Mouse (Mus musculus): ENCODE results near the gene Zdhhc14.

Gene Zdhhc14

DNA sequence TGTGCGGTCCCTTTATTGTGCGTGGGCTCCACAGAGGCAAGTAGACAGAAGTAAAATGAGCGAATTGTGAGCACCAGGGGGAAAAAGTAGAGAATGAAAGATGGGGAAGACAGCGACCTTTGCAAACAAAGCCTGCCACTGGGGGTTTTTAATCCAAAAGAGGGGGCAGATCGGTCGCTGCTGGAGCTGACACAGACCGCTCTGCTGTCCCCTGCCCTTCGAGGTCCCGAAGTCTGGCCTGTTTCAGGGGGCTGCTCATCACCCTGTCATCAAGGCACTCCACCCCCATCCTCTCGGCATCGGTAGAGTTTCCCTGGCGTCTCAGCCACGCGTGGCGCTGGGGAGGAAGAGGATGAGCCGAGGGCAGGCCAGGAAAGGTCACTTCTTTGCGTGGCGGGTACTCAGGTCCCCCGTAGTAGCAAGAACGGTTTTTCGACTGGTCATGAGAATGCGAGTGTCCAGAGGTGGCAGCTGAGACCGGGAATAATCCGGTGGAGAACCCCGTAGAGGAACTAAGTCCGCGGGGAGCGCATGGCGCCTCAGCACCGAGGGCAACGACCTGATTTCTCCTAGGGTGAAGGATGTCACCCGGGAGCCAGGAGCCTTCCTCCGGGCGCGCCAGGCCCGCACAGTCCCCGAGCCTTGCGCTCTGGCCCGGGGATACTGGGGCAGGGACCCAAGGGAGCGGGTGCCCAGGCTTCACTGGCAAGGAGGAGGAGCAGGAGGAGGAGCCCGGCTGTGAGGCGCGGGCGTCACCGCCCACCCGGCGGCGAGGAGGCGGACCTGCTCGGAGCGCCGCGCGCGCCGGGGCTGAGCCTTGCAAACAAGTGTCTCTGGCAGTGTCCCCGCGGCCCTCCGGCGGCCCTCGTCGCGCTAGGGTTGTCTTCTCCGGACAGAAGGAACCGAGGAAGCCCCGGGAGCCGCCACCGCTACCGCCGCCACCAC is at the start of gene Zdhhc14:
Zdhhc14 (plus strand) TSS at position 757 of the 945 bp plus-strand sequence.
- DNase-seq (ENCODE audit: low read depth) = peak; percentile 91

DNA sequence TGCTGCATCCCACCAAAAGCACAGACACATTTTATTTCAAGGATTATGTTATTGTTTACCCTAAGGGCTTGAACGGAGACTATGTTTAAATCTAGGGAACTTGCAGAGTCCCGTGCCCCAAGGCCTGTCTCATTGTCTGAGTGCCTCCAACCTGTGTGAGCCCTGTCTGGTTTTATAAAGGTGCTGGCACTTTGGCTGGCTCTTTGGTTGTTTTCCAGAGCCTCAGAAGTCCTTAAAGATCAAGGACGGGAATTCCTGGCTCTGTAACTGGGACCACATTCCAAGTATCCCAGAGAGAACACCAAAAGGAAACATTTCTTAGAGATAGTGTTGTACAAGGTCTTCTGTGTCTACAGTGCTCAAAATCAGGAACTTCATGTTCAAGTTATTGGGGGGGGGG is 49.1 kb upstream of the Zdhhc14 start:
- DNase-seq (ENCODE audit: low read depth) = no peak

DNA sequence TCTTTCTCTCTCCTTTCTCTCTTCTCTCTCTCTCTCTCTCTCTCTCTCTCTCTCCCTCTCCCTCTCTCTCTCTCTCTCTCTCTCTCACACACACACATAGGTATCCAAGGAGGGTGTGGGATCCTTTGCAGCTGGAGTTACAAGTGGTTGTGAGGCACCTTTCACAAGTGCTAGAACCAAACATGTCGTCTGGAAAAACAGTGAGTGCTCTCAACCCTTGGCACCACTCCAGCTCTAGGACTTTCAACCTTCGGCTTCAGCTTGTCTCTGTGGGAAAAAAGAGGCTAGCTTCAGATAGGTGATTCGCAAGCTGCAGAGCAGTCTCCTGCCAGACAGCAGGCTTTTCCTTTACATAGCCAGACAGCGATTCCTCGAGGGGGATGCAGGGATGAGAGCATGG is 48.6 kb upstream of the Zdhhc14 start:
- no peak for DNase-seq (ENCODE audit: low read depth)

DNA sequence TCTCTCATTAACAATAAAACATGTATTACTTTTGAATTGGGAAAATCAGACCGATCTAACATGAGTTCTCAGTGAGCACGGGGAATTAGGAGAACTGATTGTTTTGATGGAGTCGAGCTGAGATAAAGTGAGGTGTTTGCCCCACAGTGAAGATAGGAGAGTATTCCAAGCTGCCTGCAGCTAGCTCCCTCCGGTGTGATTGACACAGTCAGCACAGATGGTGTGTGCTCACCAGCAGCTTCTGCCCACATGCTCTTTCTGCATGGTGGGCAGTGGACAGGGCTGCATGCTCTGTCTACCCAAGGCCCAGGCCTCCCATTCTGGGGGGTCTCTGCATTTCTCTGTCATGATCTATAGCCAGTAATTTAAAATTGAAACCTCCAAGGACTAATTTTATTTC is 38.7 kb upstream of the Zdhhc14 start:
- DNase-seq (ENCODE audit: low read depth) = no peak

DNA sequence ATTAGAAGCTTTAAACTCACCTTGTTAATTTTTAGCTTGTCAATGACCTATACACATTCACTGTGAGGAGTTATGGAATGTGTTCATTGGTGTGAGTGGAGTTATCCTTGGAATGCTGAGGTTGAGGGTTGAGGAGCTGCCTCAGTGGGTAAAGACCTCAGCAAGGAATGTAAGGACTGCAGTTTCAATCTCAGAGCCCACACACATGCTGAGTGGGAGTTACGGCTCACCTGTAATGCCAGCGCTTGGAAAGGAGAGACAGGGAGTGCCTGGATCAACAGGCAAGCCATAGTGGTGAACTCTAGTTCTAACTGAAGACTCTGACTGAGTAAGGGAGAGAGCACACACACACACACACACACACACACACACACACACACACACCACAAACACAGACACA is 28.4 kb upstream of the Zdhhc14 start:
- no peak for DNase-seq (ENCODE audit: low read depth)

DNA sequence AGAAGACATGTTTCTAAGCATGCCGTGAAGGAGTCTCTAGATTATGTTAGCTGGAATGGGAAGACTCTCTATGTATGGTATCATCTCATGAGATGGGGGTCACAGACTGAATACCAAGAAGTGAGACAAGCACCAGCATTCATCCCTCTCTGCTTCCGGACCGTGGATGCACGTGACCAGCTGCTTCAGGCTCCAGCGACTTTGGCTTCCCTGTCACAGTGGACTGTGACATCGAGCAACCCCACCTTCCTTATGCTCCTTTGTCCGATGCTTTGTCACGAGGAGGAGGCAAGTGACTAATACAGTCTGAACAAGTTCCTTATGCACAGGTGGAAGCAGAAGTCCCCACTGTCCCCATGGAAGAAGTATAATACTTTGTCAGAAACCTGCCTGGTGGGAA is 25.6 kb upstream of the Zdhhc14 start:
- no peak for DNase-seq (ENCODE audit: low read depth)

DNA sequence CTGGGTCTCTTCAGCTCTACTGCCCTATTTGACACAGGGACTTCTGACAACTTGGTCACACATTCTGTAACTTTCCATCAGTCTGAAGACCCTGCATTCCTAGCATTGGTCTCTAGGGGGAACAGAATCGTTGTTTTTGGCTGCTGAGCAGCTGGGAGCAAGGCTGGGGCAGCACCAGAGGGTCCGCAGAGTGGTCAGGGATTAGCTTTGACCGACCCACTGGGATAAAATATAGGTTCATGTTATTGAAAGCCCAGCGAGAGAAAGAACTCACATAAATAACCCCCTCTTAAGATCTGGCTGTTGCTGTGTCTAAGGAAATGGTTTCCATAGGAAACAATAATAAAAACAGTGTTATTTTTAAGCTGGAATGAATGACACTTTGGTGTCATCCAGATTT is 25.2 kb upstream of the Zdhhc14 start:
- DNase-seq (ENCODE audit: low read depth) = no peak

DNA sequence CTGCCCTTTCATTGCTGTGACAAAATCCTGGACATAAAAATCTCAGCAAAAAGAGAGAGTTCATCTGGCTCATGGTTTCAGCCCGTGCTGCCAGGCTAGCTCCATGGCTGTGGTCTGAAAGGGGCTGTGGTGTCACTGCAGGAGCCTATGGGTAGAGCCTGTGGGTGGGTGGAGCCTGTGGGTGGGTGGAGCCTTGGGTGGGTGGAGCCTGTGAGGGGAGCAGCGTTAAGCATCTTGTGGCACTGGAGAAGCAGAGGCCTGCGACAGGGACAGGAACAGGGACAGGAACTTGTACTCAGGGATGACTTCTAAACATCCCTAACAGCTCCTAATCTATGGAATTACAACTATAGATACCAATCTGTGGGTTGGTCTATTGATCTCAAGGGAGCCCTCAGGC is 20.1 kb upstream of the Zdhhc14 start:
- no peak for DNase-seq (ENCODE audit: low read depth)

DNA sequence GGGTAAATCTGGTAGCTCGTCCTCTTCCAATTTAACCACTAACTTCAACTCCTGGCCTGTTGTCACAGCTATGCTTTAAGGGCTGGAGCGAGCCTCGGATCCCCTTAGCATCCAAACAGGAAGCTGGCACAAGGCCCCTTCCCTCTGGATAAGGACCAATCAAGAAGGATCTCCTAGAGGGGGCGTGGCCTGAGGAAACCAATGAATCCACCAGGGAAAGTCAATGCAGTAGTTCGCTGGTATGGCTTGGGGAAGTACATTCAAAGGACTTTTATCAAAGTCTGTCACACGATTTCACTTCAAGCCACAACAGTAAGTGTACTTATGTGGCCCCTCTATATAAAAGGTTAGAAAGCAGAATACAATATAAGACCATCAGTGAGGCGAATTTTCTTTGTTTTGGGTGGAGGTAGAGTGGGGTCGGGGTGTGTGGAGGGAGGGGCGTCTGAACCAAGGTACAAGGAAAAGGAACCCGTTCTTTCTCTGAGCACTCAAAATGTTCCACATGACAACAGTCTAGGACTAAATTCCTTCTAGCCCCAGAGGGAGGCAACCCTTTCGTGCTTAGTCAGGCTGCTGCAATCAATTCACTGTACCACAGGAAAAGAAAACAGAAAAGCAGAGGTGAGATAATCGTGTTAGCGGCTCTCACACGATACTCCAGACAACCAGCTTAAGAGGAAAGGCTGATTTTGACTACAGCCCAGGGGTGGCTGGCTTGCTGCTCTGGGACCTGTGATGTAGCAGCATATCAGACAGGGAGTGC is 16.2 kb upstream of the Zdhhc14 start:
- DNase-seq (ENCODE audit: low read depth) = no peak

DNA sequence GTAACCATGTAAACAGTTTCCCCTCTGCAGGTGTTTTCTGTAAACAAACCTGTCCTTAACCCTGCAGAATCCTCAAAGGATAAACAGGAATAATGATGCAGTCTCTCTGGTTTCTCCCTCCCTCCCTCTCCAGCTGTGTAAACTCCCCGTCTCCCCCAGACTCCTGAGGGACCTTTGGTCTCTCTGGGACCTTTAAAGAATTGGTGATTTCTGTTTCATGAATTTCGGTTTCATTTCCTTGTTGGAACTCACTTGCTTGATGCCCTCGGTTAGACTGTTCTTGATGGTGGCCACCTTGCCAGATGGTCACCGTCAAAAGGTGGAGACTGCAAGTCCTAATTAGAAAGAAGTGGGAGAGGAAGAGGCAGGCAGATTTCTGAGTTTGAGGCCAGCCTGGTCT is 8.9 kb upstream of the Zdhhc14 start:
- DNase-seq (ENCODE audit: low read depth) = no peak

DNA sequence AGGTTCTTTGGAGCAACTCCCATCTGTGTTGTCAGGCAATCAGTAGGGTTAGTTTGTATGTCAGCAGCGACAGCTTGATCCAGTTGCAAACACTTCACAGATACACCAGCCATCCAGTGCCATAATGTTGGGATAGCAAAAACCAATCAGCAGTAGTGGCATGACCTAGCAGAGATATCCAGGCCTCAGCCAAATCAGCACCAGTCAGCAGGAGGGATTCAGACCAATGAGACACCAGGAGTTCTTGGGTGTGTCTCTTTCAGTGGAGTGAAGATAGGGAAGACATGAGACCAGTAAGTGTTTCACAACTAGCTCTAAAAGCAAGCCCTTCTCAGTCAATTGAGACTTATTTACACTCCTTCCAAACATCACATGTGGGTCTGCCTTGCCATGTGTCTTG is 7.7 kb upstream of the Zdhhc14 start:
- DNase-seq (ENCODE audit: low read depth) = no peak

DNA sequence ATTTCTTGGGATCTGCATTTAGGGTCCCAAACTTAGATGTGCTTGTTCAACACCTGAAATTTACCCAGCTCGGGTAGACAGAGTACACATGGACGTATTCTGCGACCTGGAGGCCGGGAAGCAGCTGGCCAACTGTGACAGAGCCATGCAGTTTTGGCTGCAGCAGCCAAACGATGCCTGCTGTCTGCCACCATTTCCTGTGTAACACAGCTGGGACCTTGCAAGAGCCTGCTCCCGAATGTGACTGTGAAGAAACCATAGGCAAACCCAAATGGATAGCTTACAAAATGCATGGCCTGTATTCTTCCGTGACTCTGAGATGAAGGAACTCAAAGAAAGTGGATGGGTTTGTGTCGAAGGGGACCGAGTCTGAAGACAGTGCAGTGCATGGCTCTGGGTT is 4.2 kb upstream of the Zdhhc14 start:
- DNase-seq (ENCODE audit: low read depth) = peak; percentile 12

DNA sequence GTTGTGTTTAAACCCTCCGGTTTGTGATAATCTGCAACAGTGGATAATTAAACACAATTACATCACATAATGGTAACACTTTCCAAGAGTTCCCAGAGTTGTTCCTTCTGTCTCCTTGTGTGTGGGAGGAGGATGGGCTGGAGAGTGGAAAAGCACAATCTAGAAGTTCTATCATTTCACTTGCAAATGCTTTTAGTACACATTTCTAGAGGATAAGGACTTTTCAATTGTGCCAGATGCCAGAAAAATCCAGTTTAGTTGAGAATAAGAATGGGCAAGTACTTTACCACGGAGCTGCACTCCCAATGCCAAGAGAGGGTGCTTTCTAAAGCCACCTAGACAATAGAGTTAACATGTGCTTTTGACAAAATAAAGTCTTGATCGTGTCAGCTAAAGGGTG is 2.0 kb upstream of the Zdhhc14 start:
- DNase-seq (ENCODE audit: low read depth) = no peak

DNA sequence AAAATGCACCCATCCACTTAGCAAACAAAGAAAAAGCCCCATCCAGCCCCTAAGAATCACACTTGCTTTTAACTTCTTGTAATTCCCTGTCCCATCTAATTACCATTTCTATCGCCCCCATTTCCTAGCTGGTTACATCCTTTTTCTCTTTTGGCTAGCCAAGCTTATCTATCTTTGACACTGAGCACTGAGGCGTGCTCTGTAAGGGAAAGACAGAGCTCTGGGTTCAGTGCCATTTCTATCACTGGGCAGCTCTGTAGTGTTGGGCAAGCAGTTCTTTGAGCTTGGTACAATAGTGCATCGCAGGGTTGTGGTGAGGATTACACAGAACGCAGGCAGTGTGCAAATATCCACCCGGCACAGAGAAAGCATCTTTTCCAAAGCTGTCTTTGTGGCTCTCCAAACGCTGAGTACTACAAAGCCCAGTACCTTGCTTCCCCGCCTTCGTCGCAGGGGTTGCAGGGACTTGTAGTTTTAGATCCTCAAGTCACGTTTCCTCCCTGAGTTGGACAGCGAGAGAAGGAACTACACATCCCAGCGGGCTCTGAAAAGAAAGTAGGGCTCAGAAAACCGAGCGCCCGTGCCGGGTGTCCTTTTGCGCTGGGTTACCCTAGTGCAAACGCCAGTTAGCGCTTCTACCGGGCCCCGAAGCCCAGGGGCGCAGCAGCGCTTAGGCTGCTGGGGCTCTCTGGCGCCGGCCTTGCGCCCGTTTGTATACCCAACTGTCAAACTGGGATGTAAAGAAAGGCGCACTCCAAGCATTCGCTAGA is 1.1 kb upstream of the Zdhhc14 start:
- peak; percentile 93 for DNase-seq (ENCODE audit: low read depth)

DNA sequence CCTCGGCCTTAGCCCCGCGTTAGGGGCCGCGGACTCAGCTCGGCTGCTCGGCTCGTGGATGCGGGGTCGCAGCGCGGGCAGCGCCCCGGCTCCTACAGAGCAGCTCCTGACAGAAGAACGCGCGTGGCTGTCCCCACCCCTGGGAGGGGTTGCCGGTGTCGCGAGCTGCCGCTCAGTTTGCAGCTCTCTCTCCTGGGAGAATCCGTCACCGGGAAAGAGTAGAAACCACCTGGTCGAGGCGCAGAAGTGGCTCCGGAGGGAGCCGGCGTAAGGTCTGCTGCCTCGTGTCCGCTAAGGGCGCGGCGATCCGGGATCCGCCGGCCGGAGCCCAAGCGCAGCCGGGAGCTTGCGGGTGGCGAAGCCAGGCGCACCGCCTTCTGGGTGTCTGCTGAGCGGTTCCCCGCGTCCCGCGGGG is 396 bp downstream of the Zdhhc14 start:
- DNase-seq (ENCODE audit: low read depth) = no peak

DNA sequence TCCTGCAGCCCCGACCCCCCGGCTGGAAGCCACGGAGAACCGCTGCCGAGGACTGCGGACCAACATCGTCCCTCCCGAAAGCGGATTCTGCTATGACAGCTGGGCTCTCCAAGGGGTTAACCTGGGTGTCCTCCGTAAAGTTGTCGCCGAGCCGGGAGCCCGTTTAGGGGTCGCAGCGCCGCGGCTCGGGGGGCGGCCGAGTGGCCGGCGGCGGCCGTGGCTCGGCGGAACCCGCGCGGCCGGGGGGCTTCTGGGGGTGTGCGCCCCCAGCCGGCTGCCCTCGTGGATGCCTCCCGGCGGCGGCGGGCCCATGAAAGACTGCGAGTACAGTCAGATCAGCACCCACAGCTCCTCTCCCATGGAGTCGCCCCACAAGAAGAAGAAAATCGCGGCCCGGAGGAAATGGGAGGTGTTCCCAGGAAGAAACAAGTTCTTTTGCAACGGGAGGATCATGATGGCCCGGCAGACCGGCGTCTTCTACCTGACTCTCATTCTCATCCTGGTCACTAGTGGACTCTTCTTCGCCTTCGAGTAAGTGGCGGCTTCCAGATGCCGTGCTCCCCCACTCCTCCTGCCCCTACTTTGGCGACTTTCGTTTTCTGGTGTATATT is 909 bp downstream of the Zdhhc14 start:
- DNase-seq (ENCODE audit: low read depth) = peak; percentile 45

DNA sequence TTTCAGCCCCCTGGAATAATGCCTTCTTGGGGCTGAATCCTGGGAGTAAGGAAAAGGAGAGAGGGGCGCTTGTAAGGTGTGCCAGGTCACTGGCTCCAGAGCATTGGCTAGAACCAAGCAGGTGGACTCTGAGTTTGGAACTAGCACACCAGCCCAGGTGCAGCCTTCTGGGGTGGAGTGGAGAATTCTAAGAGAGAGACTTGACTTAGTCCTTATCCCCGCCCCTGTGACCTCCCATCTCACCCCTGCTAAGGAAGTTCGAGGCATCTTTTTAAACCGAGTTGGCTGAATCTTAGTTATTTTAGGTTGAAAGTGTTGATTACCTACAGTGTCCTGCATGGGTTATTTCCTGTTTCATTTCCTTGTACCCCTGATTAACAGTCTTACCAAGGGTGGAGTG is 1.5 kb downstream of the Zdhhc14 start:
- peak; percentile 42 for DNase-seq (ENCODE audit: low read depth)

DNA sequence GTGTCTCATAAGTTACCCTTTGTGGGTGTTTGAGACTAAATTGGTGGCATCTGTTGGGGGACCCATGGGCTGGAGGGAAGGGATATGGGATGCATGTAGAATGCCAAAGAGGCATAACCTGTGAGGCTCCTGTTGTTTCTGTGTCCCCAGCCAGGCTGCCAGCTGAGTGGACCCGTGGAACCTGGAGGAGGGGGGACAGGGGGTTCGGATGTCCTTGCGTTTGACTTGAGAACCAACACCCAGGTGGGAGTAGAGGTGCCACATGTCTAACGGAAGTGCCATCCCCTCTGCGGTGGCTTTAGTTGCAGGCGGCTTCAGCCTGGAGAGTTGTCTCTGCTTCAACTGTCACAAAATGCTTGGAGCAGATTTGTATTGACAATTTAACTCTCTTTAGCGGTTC is 2.5 kb downstream of the Zdhhc14 start:
- DNase-seq (ENCODE audit: low read depth) = no peak

DNA sequence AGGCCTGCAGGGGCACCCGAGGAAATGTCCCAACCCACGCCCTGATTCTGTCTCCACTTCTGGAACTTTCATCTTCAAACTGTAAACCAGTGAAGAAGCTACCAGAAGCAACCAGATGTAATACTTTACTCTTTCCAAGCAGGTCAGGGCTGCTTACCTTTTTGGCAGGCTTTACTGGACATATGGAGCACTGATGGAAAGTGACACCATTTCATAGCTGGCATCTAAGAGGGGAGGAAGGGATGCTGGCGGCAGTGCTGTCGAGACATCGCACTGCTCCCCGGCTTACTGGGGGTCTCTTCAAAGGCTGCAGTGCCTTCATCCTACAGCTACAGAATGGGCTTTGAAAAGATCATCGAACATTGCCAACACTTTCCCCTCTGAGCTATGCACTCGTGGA is 5.3 kb downstream of the Zdhhc14 start:
- no peak for DNase-seq (ENCODE audit: low read depth)

DNA sequence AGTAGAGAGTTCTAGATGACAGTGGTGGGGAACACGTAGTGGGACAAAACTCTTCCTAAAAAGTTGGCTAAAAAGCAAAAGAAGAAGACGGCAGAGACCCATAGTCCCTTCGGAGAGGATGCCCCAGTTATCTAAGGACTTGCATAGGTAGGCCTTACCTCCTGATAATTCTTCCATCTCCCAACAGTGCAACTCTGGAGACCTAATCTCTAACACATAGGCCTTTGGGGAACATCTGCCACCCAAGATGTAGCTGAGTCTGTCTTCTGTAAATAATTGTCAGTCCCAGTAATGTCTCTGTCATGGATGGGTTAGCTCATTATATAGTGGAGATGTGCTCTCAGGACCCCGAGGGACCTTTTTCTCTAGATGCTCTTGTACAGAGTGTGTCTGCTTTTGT is 6.6 kb downstream of the Zdhhc14 start:
- DNase-seq (ENCODE audit: low read depth) = no peak

DNA sequence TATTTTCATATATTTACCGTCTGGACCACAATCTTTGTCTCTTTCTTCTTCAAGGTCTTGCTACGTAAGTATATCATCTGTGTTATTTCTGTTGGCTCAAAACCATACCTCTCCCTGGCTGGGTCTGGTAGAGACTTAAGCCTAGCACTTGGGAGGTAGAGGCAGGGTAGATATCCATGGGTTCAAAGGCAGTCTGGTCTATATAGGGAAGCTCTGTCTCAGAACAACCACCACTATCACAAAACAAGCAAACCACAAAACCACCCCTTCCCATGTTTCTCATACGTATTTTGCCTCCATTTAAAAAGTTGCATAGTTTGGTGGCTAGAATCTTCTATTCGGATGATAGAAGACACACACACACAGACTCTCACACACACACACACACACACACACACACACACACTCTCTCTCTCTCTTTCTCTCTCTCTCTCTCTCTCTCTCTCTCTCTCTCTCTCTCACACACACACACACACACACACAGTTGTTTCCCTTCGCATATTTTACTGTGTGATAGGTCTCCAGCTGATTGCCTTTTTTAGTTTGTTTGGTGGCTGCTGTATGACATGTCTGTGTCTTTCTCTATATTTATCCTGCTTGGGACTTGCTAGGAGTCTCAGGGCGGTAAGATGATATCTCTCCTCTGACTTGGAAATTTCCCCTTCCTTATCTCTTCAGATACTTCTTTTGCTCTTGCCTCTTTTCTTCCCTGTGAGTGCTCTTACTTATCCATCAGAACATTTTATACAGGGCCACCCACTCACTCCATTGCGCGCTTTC is 11.8 kb downstream of the Zdhhc14 start:
- no peak for DNase-seq (ENCODE audit: low read depth)

Measured in naive thymus-derived CD4-positive, alpha-beta T cell, adult 2 months (primary cell).